Mouse (Mus musculus) testis, adult 2 months (tissue): ENCODE results near the gene Stoml2.

Experiments
- CTCF ChIP-seq: fragments of 200-500 bp; IDR thresholded peaks from 2 replicates; pipeline ENCODE4 v1.5.1; 2012; ENCODE audit warnings: low read depth, mild to moderate bottlenecking, inconsistent platforms, low read length, moderate library complexity; ENCODE audit not compliant: control insufficient read depth, insufficient read depth, insufficient replicate concordance
- POLR2A ChIP-seq: fragments of 200-500 bp; IDR thresholded peaks from 2 replicates; pipeline ENCODE4 v1.6.1; 2012; ENCODE audit warnings: low read depth, mild to moderate bottlenecking, inconsistent platforms, low read length, moderate library complexity; ENCODE audit not compliant: control insufficient read depth

- no peak for TF ChIP-seq POLR2A
- no peak for TF ChIP-seq CTCF
Observed at GRCm38 (mm10) chr4:43004951-43005350, 26.6 kb downstream of the Stoml2 start.
